ENCODE assay signal across 9 mouse cellular contexts in genomic region chr7:126467271-126467670, GRCm38 (mm10). TPM values are rescaled to one million over a fixed set of nuclear protein-coding genes. Genes with fewer than 3 reads are reported as not detected.
DNase-seq lines count a peak whose midpoint lies in the region; ATAC-seq and TF ChIP-seq lines count a peak whose summit lies in the region.
"Had no signal": no experiment of that assay in that cellular context is flagged by ENCODE, and none has a peak within 500 bp of the region (broad histone marks: within the 10 kb centered on the region; RNA-seq: fewer than 3 reads in every experiment).

No protein-coding gene starts in this region.

- TF ChIP-seq CTCF in layer of hippocampus, adult 2 months (conservative IDR thresholded peaks at IDR 0.05): peak; percentile 84
- peak; percentile 47; the same call in 1 of the 2 replicates for TF ChIP-seq CTCF in thymus, adult 2 months (IDR thresholded peaks at IDR 0.05; ENCODE audit: borderline replicate concordance, control insufficient read depth, extremely low read depth, insufficient read depth, low read length, poor library complexity)

- H3K4me3 ChIP-seq in layer of hippocampus, adult 2 months: no peak overlapping the region
- peak overlapping the region; percentile 38 to 44; a peak in 1 of 4 replicates for H3K4me3 ChIP-seq in ES-E14 (ENCODE audit: insufficient read depth in 1 of 2, low read depth in 1 of 2, low read length in 2 of 2, poor library complexity in 1 of 2, severe bottlenecking in 1 of 2)
- H3K4me3 ChIP-seq in megakaryocyte, embryonic 14.5 days (replicated peaks): peak overlapping the region; percentile 29
- no peak overlapping the region for H3K4me3 ChIP-seq in thymus, adult 2 months (ENCODE audit: control insufficient read depth, insufficient read depth, low read length)

- ATAC-seq in granulocyte monocyte progenitor cell, adult 5-6 weeks (replicated peaks; ENCODE audit: poor library complexity, severe bottlenecking): peak; percentile 28; the same call in 1 of the 2 replicates

- H3K9ac ChIP-seq in ES-E14 (ENCODE audit: insufficient read depth, low read depth, low read length, poor library complexity, severe bottlenecking): no peak overlapping the region

- no peaks in the 10 kb centered on the region for H3K27me3 ChIP-seq in megakaryocyte, embryonic 14.5 days (replicated peaks)
- no peaks in the 10 kb centered on the region for H3K27me3 ChIP-seq in thymus, adult 2 months (ENCODE audit: control insufficient read depth, insufficient read depth, low read length)

- TF ChIP-seq POLR2A in thymus, adult 2 months (IDR thresholded peaks at IDR 0.05; ENCODE audit: control insufficient read depth, extremely low read depth, insufficient read depth, low read length, poor library complexity): no peak

- no peak overlapping the region for H3K27ac ChIP-seq in layer of hippocampus, adult 2 months
- H3K27ac ChIP-seq in ES-E14 (ENCODE audit: insufficient read depth, low read depth, low read length, poor library complexity, severe bottlenecking): no peak overlapping the region
- no peak overlapping the region for H3K27ac ChIP-seq in thymus, adult 2 months (ENCODE audit: control insufficient read depth, insufficient read depth, low read length)
- H3K27ac ChIP-seq: macrophage had no signal

- H3K9me3 ChIP-seq in ES-E14 (ENCODE audit: control insufficient read depth, insufficient read depth, low read depth, low read length): no peaks in the 10 kb centered on the region
- H3K9me3 ChIP-seq in megakaryocyte, embryonic 14.5 days: no peaks in the 10 kb centered on the region

- peaks cover 46% of the 10 kb centered on the region for H3K36me3 ChIP-seq in ES-E14 (ENCODE audit: control insufficient read depth, insufficient read depth, low read length, poor library complexity, severe bottlenecking)
- H3K36me3 ChIP-seq in megakaryocyte, embryonic 14.5 days (replicated peaks; ENCODE audit: low read length): peaks cover 87% of the 10 kb centered on the region
- peaks cover 22% of the 10 kb centered on the region for H3K36me3 ChIP-seq in thymus, adult 2 months (ENCODE audit: control insufficient read depth, insufficient read depth, low read length)

- peak in 1 of 2 experiments; percentile 50 for DNase-seq in layer of hippocampus, adult 2 months (ENCODE audit: low spot score in 2 of 2)
- no peak for DNase-seq in layer of hippocampus, postnatal 14 days (ENCODE audit: low spot score in 2 of 2)
- DNase-seq in ES-E14 (ENCODE audit: low read depth, low spot score) (peak; percentile 40), adipocyte (ENCODE audit: low spot score) (no peak)
- DNase-seq in adrenal gland, postnatal 25 days: peak; percentile 63
- DNase-seq in thymus, adult 2 months: peak; percentile 60

- WGBS in thymus, adult 2 months: 68% methylated on average over 5 of the region's 5 CpGs

- H3K4me1 ChIP-seq in ES-E14 (ENCODE audit: control insufficient read depth in 2 of 2, insufficient read depth in 2 of 2, low read length in 2 of 2, poor library complexity in 1 of 2): peaks cover 3 to 34% of the 10 kb centered on the region in 2 experiments; a peak in 3 of 4 replicates
- H3K4me1 ChIP-seq in megakaryocyte, embryonic 14.5 days: peaks cover 100% of the 10 kb centered on the region
- H3K4me1 ChIP-seq in thymus, adult 2 months (replicated peaks; ENCODE audit: control insufficient read depth, insufficient read depth, low read length): peaks cover 37% of the 10 kb centered on the region

- in situ Hi-C loops in ES-E14 (cut with MboI; ENCODE audit: low sequenced_read_pairs in 2 of 2, unreplicated experiment in 2 of 2): no loop called here

TF ChIP-seq in ES-E14, 5 proteins besides CTCF, POLR2A, EP300 and RAD21:
- TF ChIP-seq CHD2 (IDR thresholded peaks at IDR 0.05; ENCODE audit: low read depth, low read length): no peak
- TF ChIP-seq ZC3H11A (IDR thresholded peaks at IDR 0.05; ENCODE audit: borderline replicate concordance, low read depth, low read length): no peak
- no peak for TF ChIP-seq MAFK (IDR thresholded peaks at IDR 0.05; ENCODE audit: insufficient read depth, low read depth, low read length)
- no peak for TF ChIP-seq HCFC1 (IDR thresholded peaks at IDR 0.05; ENCODE audit: borderline replicate concordance, insufficient read depth, low read length)

RNA-seq across cellular contexts. Expression of gene Atp2a1, which starts 4.4 kb away (rescaled TPM):
- total RNA-seq in layer of hippocampus, adult 2 months (2021): under 1 TPM; 0.81 to 0.84 TPM
- total RNA-seq in layer of hippocampus, postnatal 14 days (2021): 1 to 10 TPM in 1 of 2 experiments, under 1 TPM in 1; 0.85 to 2.2 TPM
- total RNA-seq in ES-E14 (2012; rRNA removed): 0.11 and 0.27 TPM in 2 replicates
- total RNA-seq in adrenal gland, postnatal 25 days (2021): not detected in 2 replicates
- total RNA-seq in granulocyte monocyte progenitor cell, adult 5-6 weeks (2014; fragmentation: Nextera tagmentation): 0.62 TPM in 1 of 2 replicates, not detected in the other
- not detected in 2 replicates for total RNA-seq in granulocyte monocyte progenitor cell, adult 5-6 weeks (2017)
- polyA plus RNA-seq in megakaryocyte, embryonic 14.5 days (2012; ENCODE audit: insufficient read depth, low replicate concordance): 1.1 and 1.4 TPM in 2 replicates
- 3.2 and 5.2 TPM in 2 replicates for polyA plus RNA-seq in thymus, adult 2 months (2012; rRNA removed)
- polyA plus RNA-seq: macrophage had no signal

RNA-seq across cellular contexts. Expression of gene Sh2b1, which starts 8.0 kb away (rescaled TPM):
- total RNA-seq in layer of hippocampus, adult 2 months (2021): 10 to 100 TPM; 69.1 to 70.1 TPM
- total RNA-seq in layer of hippocampus, postnatal 14 days (2021): 10 to 100 TPM; 65.7 to 68.1 TPM
- total RNA-seq in ES-E14 (2012; rRNA removed): 20.3 and 22.5 TPM in 2 replicates
- total RNA-seq in adrenal gland, postnatal 25 days (2021): 60.4 and 63.6 TPM in 2 replicates
- 35.9 and 58.3 TPM in 2 replicates for total RNA-seq in granulocyte monocyte progenitor cell, adult 5-6 weeks (2014; fragmentation: Nextera tagmentation)
- total RNA-seq in granulocyte monocyte progenitor cell, adult 5-6 weeks (2017): 15.6 and 17.3 TPM in 2 replicates
- 94.0 and 146 TPM in 2 replicates for polyA plus RNA-seq in megakaryocyte, embryonic 14.5 days (2012; ENCODE audit: insufficient read depth, low replicate concordance)
- 146 TPM in 2 replicates for polyA plus RNA-seq in thymus, adult 2 months (2012; rRNA removed)

RNA-seq across cellular contexts. Expression of gene Tufm, which starts 19.9 kb away (rescaled TPM):
- total RNA-seq in layer of hippocampus, adult 2 months (2021): 10 to 100 TPM; 81.9 to 86.7 TPM
- 10 to 100 TPM; 79.7 to 88.9 TPM for total RNA-seq in layer of hippocampus, postnatal 14 days (2021)
- total RNA-seq in ES-E14 (2012; rRNA removed): 125 and 133 TPM in 2 replicates
- total RNA-seq in adrenal gland, postnatal 25 days (2021): 180 and 191 TPM in 2 replicates
- total RNA-seq in granulocyte monocyte progenitor cell, adult 5-6 weeks (2014; fragmentation: Nextera tagmentation): 85.3 and 101 TPM in 2 replicates
- total RNA-seq in granulocyte monocyte progenitor cell, adult 5-6 weeks (2017): 75.5 and 86.7 TPM in 2 replicates
- polyA plus RNA-seq in megakaryocyte, embryonic 14.5 days (2012; ENCODE audit: insufficient read depth, low replicate concordance): 19.3 and 43.5 TPM in 2 replicates
- polyA plus RNA-seq in thymus, adult 2 months (2012; rRNA removed): 127 and 134 TPM in 2 replicates

RNA-seq across cellular contexts. Expression of gene Atxn2l, which starts 36.0 kb away (rescaled TPM):
- 100 to 1,000 TPM; 132 to 133 TPM for total RNA-seq in layer of hippocampus, adult 2 months (2021)
- 100 to 1,000 TPM; 122 to 124 TPM for total RNA-seq in layer of hippocampus, postnatal 14 days (2021)
- total RNA-seq in ES-E14 (2012; rRNA removed): 72.3 and 80.1 TPM in 2 replicates
- 123 and 138 TPM in 2 replicates for total RNA-seq in adrenal gland, postnatal 25 days (2021)
- 102 and 130 TPM in 2 replicates for total RNA-seq in granulocyte monocyte progenitor cell, adult 5-6 weeks (2014; fragmentation: Nextera tagmentation)
- 27.4 and 28.9 TPM in 2 replicates for total RNA-seq in granulocyte monocyte progenitor cell, adult 5-6 weeks (2017)
- 956 and 1,090 TPM in 2 replicates for polyA plus RNA-seq in megakaryocyte, embryonic 14.5 days (2012; ENCODE audit: insufficient read depth, low replicate concordance)
- polyA plus RNA-seq in thymus, adult 2 months (2012; rRNA removed): 563 and 715 TPM in 2 replicates

RNA-seq across cellular contexts. Expression of gene Rabep2, which starts 38.7 kb away (rescaled TPM):
- total RNA-seq in layer of hippocampus, adult 2 months (2021): 10 to 100 TPM; 13.5 to 14.7 TPM
- 10 to 100 TPM in 1 of 2 experiments, 1 to 10 TPM in 1; 8.9 to 11.5 TPM for total RNA-seq in layer of hippocampus, postnatal 14 days (2021)
- total RNA-seq in ES-E14 (2012; rRNA removed): 22.1 and 27.8 TPM in 2 replicates
- total RNA-seq in adrenal gland, postnatal 25 days (2021): 58.2 and 82.6 TPM in 2 replicates
- total RNA-seq in granulocyte monocyte progenitor cell, adult 5-6 weeks (2014; fragmentation: Nextera tagmentation): 11.3 and 16.2 TPM in 2 replicates
- total RNA-seq in granulocyte monocyte progenitor cell, adult 5-6 weeks (2017): 12.3 and 16.9 TPM in 2 replicates
- 97.9 and 143 TPM in 2 replicates for polyA plus RNA-seq in megakaryocyte, embryonic 14.5 days (2012; ENCODE audit: insufficient read depth, low replicate concordance)
- polyA plus RNA-seq in thymus, adult 2 months (2012; rRNA removed): 26.1 and 27.6 TPM in 2 replicates

Comparison
In these comparisons a context has a peak if more than half of its experiments do, and no peak if none do; other contexts are left out.
1. DNase-seq: peak in ES-E14 (single experiment), adrenal gland, postnatal 25 days (single experiment) and thymus, adult 2 months (single experiment); none in layer of hippocampus, postnatal 14 days (0 of 2) and adipocyte (single experiment).
2. H3K4me3 ChIP-seq: peak in ES-E14 (2 of 2) and megakaryocyte, embryonic 14.5 days (single experiment); none in layer of hippocampus, adult 2 months (single experiment) and thymus, adult 2 months (single experiment).